Mouse (Mus musculus) lung, postnatal 10 days (tissue): ENCODE data around the gene Itgb4.
A peak's percentile ranks its signal among the peaks of the same experiment; 100 is the strongest.

Experiments used
- DNase-seq: peaks from one replicate; pipeline ENCODE4 v3.0.0; 2021

Itgb4 gene

DNA sequence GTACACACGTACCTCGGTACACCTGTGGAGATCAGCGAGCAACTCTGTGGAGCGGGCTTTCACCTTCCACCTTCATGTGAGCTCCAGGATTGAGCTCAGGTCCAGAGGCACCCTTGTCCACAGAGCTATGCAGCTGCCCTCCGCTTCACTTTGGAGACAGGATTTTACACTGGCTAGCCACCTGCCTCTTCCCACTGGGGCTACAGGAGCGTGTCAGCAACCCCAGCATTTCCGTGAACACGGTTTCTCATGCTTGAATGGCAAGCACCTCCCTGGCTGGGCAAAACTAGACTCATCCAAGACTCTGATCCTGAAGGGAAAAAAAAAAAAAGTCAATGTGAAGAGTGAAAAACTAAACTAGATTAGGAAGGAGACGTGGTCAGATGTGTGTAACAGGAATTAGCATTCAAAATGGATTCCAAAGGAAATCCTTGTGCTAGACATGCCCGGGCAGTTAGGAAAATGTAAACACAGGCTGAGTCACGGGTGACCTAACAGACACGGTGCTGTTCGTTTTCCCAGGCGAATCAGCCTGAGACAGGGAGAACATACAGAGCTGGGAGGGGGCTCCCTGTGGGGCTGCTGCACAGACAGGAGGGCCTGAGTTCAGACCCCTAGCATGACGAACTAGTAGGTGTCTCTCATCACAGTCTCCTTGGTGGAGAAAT, 4.4 kb upstream of the Itgb4 start:
- no peak for DNase-seq

DNA sequence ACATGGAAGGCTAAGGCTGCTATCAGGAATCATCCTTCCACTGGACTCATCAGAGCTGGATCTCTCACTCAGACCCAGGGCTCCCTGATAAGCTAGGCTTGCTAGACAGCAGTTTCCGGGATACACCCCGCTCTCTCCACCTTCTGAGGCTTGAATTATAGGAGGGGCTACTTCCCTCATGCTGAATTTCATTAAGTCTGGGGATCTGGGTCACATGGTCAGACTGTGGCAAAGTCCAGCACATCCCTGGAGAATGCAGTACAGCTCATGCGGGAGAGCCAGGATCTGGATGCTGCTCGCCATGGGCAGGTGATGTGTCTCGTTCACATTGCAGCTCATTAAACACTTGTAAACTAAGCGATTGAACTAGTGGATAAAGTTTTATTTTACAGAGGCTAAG, 3.5 kb upstream of the Itgb4 start:
- no peak for DNase-seq

DNA sequence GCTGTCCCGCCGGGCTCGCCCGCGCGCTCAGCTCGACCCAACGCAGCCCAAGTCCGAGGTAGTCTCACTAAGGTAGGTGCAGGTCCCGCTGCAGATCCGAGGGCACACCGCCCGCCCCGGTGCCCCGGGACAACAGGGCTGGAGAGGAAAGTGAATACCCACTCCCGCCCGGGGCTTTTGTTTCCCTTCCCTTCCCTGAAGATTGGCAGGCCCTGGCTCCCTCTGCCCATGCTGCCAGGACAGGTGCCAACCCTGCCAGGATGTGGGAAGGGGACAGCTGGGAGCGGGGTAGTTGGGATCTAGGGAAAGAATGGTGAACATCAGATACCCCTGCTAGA, 543 bp downstream of the Itgb4 start:
- DNase-seq: no peak

DNA sequence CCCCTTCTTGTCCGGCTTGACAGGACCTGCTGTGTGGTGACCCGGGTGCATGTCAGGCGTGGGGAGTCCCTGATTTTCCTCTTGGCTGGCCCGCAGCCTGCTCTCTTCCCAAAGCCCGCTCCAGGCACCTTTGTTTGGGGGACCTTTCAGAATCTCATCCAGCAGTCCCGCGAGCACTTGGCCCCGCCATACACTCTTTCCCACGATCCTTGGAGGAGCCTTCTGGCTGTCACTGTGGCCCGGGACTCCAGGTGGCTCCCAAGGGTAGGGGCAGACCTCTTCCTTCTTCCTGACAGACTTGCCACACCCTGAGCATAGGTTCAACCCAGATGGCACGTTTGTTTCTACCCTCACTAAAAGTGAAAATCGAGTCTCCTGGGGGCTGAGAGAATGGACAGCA, 1.0 kb downstream of the Itgb4 start:
- DNase-seq: no peak

DNA sequence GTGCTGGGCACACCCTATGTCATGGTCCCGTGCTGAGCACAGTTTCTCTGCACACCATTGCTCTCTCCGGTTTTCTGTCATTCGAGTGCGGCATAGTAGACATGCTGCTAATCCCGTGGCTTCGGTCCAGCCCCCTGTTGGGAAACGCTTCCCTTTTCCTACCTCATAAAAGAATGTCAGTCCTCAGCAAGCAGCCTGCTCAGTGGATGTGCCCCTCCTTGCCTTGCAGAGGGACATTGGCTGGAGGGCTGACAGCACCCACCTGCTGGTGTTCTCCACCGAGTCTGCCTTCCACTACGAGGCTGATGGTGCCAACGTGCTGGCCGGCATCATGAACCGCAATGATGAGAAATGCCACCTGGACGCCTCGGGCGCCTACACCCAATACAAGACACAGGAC, 8.0 kb downstream of the Itgb4 start:
- no peak for DNase-seq

DNA sequence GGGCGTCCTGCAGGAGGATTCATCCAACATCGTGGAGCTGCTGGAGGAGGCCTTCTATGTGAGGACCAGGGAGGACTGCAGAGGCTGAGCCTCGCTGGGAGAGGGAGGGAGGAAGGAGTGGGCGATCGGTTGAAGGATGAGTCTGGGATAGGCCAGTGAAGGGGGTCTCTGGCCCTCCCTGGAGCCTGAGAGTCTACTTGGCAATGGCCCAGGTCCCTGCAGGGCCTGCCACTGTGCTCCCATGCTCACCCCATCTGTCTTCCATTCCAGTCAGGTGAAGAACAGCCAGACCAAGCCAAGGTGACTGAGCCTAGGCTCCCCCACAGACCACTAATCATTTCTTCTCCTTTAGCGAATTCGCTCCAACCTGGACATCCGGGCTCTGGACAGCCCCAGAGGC, 8.8 kb downstream of the Itgb4 start:
- DNase-seq: no peak

DNA sequence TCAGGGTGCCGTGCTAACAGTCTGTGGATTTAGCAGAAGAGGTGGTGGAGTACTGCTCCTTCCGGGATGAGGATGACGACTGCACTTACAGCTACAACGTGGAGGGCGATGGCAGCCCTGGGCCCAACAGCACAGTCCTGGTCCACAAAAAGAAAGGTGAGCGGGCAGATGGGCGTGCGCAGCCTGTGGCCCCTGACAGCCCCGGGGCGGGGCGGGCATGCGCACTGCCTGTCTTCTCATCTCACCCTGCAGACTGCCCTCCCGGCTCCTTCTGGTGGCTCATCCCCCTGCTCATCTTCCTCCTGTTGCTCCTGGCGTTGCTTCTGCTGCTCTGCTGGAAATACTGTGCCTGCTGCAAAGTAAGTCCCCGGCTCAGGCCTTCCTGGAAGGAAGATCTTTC, 15.2 kb downstream of the Itgb4 start:
- DNase-seq: no peak

DNA sequence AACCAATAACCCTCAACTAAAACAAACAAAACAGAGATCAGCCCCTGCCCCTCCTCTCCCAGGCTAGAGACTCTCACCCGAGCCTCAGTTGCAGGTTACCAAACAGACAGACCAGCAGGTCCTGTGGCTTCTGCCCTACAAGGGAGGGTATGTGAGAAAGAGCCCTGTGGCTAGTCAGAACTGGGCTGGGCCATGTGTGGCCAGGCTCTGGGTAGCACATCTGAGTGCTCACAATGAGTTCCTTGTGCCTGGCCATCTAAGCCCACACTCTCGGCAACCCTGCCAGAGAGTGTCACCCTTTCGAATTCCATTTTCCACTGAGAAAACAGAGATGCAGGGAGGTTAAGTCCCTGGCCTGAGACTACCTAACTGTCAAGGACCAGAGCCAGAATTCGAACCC, 17.6 kb downstream of the Itgb4 start:
- DNase-seq: no peak

DNA sequence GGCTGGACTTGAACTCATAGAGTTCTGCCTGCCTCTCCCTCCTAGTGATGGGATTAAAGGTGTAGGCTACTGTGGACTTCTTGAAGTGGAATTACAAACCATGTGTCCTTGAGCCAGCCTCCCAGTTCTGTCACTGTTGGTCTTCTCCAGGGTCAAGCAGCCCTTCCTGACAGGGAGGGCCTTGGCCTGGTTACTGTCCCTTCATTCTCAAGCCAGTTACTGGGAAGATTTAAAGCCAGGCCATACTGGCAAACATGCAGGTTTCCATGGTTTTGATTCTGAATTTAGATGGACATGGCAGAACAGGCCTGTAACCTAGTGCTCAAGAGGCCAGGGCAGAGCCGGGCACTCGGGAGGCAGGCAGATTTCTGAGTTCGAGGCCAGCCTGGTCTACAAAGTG, 20.7 kb downstream of the Itgb4 start:
- DNase-seq: no peak

DNA sequence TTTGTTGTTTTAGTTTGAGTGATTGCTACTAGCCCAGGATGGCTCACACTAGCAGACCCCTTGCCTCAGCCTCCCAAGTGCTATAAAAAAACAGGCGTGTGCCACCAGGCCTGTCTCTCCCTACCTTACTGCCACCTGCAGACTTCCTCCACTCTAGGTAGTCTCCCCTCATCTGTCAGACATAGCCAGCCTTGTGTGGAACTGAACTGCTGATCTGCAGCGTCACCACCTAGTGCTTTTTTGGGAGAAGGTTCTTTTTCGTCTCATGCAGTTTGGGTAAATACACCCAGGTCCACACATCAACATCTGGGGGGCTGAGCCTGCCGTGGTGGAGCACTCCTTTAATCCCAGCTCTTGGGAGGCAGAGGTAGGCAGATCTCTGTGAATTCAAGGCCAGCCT, 22.5 kb downstream of the Itgb4 start:
- DNase-seq: no peak

DNA sequence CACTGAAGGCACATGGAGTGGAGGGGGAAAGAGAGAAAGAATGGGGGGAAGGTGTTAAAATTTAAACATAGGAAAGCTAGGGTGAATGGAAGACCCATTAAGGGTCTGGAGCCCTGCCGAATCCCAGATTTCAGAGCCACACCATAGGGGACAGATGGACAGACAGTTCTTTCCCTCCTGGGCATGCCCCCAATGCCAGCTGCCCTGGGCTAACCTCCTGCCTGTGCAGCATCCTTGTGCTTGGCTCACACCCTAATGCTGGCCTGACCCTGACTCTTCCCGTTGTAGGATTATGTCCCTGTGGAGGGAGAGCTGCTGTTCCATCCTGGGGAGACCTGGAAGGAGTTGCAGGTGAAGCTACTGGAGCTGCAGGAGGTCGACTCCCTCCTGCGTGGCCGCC, 23.2 kb downstream of the Itgb4 start:
- no peak for DNase-seq

DNA sequence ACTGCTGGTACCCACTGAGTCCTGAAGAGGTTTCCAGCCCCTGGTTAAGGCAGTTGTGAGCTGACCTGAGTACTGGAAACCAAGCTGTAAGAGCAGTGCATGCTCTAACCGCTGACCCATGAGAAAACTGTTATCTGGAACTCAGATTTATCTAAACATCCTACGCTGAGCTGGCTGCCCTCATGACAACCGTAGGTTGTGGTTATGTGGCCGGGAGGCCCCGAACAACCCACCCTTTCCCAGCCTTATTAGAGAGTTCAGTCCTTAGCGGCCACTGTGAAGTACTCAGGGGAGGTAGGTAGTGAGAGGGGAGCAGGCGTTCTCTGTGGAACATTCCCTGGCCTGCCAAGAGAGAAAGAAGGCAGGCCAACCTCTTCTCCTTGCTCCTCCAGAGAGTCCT, 24.5 kb downstream of the Itgb4 start:
- no peak for DNase-seq

DNA sequence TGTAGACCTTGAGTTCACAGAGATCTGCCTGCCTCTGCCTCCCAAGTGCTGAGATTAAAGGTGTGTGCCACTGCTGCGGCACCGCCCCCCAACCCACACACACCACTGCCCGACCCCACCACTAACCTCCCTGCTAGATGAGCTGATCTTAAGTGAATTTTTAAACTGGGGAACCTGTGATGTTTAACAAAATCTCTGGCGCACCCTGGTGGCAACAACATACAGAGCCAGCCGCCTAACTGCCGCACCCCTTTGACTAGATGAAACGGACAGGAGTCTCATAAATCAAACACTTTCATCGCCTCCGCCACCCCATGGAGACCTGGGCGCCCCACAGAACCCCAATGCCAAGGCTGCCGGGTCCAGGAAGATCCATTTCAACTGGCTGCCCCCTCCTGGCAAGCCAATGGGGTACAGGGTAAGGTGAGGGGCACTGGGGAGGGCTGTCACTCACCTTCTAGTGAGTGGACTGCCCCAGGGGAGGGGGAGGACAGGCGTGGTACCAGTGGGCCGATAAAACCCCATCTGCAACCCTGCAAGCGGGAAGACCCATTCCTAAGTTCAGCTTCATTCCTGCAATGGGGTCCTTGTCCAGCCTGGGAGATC, 25.1 kb downstream of the Itgb4 start:
- peak; percentile 86 for DNase-seq

DNA sequence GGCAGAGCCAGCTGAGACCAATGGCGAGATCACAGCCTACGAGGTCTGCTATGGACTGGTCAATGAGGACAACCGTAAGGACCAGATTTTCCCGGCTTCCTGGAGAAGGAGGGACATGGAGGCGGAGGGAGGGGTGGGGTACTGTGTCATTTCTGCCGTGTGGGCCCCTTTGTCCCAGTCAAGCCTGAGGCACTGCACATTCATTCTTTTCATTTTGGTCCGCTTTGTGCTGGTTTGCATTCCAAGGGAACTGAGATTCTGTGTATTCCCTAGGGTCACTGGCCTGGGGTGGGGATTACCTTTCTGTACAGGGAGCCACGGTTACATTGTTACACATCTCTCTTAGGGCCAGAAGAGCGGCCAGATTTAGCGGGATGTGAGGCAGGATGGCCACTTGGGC, 26.1 kb downstream of the Itgb4 start:
- DNase-seq: no peak

DNA sequence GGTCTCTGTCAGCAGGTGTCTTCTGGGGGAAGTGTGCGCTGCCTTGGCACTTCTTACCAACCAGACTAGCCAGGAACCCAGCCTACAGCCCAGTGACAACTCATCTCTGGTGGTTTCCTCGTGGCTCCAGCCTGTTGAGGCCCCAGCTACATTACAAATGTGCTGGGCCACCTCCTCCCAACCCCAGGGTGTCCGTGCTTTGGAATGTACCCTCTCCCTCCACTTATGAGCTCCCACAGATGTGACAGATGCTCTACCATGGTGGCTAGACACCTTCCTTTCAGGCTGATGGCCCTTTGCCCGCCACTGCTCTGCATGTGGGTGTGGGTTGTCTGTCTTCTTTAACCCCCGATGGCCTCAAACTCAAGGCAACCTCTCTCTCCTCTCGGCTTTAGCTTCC, 27.2 kb downstream of the Itgb4 start:
- no peak for DNase-seq

DNA sequence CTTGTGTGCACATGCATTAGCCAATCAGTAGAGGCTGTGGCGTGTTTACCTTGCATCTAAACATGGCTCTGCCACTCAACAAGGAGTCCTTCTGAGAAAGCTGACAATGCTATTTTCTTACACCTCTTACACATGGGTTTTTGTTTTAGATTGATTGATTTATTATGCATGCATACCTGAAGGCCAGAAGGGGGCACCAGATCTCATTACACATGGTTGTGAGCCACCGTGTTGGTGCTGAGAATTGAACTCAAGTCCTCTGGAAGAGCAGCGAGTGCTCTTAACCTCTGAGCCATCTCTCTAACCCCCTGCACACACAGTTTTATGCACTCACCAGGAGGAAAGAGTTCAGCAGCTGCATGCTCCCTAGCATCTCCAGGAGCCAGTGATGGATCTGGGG, 28.4 kb downstream of the Itgb4 start:
- no peak for DNase-seq

DNA sequence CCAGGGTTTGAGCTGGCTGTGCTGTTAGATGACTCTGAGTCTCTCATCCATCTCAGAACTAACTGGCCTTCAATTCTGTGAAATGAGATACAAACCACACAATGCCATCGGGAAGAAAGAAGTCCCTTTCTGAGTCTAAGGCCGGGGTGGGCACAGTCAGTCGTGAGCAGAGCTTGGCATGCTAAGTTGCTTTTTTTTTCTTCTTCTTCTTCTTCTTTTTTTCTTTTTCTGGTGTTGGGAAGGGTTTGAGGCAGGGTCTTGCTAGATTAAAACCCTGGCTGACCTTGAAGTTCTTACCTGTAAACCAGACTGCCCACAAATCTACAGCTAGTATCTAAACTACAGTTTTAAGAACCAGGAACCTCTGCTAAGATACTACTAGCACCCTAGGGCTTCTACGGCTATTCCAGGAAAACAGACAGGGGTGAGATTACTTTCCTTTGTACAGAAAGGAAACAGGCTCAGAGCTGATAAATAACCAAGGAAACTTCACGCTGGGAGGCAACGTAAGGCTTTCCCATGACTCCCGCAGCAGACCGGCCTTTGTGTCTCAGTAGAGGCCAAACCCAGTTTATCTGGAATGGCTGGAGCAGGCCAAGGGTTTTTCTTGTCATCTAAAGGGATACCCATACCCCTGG, 29.8 kb downstream of the Itgb4 start:
- no peak for DNase-seq

DNA sequence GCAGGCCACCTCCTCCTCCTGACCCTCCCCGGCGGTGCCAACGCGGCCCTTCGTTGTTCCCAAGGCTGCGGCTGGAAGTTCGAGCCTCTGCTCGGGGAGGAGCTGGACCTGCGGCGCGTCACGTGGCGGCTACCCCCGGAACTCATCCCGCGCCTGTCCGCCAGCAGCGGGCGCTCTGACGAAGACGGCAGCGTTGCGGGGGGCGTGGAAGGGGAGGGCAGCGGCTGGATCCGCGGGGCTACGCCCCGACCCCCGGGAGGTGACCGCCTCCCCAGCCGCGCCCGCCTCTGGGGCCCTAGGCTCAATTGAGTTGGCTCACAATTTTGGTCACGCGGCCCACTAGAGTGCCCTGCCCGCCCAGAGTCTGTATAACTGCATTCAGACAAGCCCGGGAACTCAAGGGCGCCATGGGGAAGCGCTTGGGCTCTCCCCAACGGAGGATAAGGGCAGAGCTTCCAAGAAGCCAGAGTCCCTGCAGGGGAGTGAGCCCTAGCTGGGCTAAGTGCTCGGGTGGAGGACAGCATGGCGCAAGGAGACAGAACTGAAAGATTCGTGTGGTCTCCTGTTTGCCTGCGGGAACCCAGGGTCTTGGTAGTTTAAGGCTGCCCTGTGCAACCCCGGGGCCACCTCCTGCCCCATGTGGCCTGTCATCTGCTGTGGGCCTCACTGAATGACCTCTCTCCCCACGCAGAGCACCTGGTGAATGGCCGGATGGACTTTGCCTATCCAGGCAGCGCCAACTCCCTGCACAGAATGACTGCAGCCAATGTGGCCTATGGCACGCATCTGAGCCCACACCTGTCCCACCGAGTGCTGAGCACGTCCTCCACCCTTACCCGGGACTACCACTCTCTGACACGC, 30.6 kb downstream of the Itgb4 start:
- peak; percentile 91 for DNase-seq

DNA sequence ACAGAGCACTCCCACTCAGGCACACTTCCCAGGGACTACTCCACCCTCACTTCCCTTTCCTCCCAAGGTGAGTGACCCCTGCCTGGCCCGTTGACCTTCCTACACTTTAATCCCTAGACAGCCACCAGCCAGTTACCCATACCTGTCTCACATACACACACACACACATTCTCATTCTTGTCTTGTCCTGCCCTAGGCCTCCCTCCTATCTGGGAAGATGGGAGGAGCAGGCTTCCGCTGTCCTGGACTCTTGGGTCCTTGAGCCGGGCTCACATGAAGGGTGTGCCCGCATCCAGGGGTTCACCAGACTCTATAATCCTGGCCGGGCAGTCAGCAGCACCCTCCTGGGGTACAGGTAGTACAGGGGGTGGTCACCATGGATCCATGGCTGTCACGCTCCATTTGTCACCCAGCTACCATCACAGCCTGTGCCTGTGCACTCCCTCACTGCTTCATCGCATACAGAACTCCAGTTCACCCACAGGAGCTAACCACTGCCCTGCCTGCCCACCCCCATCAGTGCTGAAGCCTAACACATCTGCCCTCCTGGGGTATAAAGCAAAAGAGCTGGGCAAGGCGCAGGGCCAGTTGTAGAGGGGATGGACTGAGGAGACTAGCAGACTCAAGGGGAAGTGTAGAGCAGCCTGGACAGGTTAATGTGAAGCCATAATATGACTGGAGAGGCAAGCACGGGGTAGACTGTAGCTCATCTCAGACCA, 31.4 kb downstream of the Itgb4 start:
- DNase-seq: no peak

DNA sequence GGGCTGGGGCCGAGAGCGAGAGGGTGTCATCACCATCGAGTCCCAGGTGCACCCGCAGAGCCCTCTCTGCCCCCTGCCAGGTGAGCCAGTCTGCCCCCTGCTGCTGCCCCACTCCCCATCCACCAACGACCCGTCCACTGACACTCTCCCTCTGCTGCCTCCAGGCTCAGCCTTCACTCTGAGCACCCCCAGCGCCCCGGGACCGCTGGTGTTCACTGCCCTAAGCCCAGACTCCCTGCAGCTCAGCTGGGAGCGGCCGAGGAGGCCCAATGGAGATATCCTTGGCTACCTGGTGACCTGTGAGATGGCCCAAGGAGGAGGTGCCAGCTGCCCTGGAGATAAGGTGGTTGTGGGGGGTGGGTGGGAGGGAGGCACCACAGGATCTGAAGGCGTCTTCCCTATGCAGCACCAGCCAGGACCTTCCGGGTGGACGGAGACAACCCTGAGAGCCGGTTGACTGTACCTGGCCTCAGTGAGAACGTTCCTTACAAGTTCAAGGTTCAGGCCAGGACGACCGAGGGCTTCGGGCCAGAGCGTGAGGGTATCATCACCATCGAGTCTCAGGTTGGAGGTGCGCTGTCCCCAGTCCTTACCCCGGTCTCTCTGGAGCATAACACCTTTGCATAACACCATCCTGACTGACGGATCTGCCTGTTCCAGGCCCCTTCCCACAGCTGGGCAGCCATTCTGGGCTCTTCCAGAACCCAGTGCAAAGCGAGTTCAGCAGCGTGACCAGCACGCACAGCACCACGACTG, 32.8 kb downstream of the Itgb4 start:
- no peak for DNase-seq

DNA sequence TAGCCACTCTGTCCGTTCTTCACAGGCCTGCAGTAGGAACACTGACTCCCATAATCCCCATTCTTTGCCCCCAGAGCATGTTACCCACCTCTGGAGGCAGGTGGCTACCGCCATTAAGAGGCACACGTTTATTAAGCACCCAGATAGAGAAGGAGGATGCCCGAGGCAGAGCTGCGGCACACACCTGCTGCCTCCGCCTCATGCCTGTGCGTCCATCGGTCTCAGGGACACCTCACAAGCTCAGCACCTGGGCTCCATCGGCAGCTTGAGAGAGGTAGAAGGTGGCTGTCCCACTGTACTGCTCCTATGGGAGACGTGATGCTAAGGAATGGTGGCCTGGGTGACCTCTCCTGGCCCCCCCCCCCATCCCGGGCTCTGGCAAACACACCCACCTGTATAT, 33.9 kb downstream of the Itgb4 start:
- DNase-seq: no peak

DNA sequence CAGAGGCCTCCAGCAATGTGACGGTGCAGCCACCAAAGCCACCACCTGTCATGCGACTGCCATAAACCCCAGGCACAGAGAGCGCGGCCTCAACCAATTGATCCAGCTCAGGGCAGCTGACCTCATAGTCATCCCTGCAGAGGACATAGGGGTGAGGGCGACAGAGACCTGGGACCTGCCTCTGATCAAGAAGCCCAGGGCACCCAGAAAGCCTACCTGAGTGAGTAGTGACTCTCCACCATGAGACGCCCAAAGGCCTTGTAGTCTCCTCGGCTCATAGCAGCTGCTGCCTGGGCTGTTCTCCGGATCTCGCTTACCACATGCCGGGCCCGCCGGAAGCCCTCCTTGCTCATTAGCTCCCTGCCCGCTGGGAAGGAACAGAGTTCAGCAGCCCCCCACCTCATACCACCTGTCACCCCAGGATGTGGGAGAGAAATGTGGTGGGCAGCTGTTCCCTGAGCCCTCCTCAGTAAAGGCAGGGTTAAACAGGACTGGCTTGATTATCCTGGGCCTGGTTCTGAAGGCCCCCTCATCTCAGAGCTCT, 34.4 kb downstream of the Itgb4 start:
- DNase-seq: no peak
